Mouse (Mus musculus) adrenal gland, postnatal 36 days (tissue): ENCODE data around the gene 4930550C14Rik. TPM values are rescaled to one million over a fixed set of nuclear protein-coding genes. Genes with fewer than 3 reads are reported as not detected.
A peak's percentile ranks its signal among the peaks of the same experiment; 100 is the strongest.

Experiments used
- DNase-seq, 2 experiments: peaks; one replicate each; pipeline ENCODE4 v3.0.0; 2021; ENCODE audit warnings: mixed read lengths in 1 of 2
- microRNA-seq: library from miRNA; unstranded; fragments of <30 nt; microRNA quantifications from one replicate; pipeline ENCODE4 v1.2.0, GENCODE M21; 2021
- total RNA-seq, 2 experiments: library from RNA; stranded (reverse); gene quantifications; 2 replicates each; pipeline ENCODE4 v1.2.3; 2021

4930550C14Rik gene
- total RNA-seq, 2 experiments from 2014 or later, result 0.70 to 1.9 TPM

GRCm38 (mm10) chr9:53404050-53404752 lies 2.1 kb downstream of the 4930550C14Rik start:
- DNase-seq, result no peak

GRCm38 (mm10) chr9:53404753-53405722 lies 2.9 kb downstream of the 4930550C14Rik start:
- peak; percentile 87 to 92 for DNase-seq

GRCm38 (mm10) chr9:53408548-53408947 lies 6.4 kb downstream of the 4930550C14Rik start:
- no peak for DNase-seq

GRCm38 (mm10) chr9:53408953-53409361 lies 6.8 kb downstream of the 4930550C14Rik start:
- DNase-seq, result peak in 1 of 2 experiments; percentile 11

GRCm38 (mm10) chr9:53409427-53409826 lies 7.3 kb downstream of the 4930550C14Rik start:
- DNase-seq, result no peak

- no peak for DNase-seq
Observed at GRCm38 (mm10) chr9:53422133-53422896, 20.2 kb downstream of the 4930550C14Rik start.

- no peak for DNase-seq
Observed at GRCm38 (mm10) chr9:53426726-53427125, 24.6 kb downstream of the 4930550C14Rik start.

- DNase-seq, result no peak
Observed at GRCm38 (mm10) chr9:53427638-53428037, 25.5 kb downstream of the 4930550C14Rik start.

GRCm38 (mm10) chr9:53435830-53436570 lies 33.9 kb downstream of the 4930550C14Rik start:
- no peak for DNase-seq

- DNase-seq, result no peak
Observed at GRCm38 (mm10) chr9:53450609-53451008, 48.5 kb downstream of the 4930550C14Rik start.

- no peak for DNase-seq
Observed at GRCm38 (mm10) chr9:53452038-53452437, 49.9 kb downstream of the 4930550C14Rik start.

- DNase-seq, result no peak
Observed at GRCm38 (mm10) chr9:53472806-53473518, 70.8 kb downstream of the 4930550C14Rik start.

Small RNAs within 50 kb of the gene (microRNA-seq; reads per million reads assigned to microRNA genes)
- gene Mir130c, result not detected

Other genes starting within 250 kb of the 4930550C14Rik start
- 10 to 100 TPM; 19.2 to 21.1 TPM for gene Ddx10, start 154.3 kb upstream of the 4930550C14Rik start, total RNA-seq
- under 1 TPM; 0.07 to 0.13 TPM for gene Exph5, start 100.7 kb upstream of the 4930550C14Rik start, total RNA-seq
- gene Kdelc2, start 18.3 kb upstream of the 4930550C14Rik start, total RNA-seq, result 10 to 100 TPM; 10.9 to 11.8 TPM
- 10 to 100 TPM; 15.9 to 16.9 TPM for gene Atm, start 134.4 kb downstream of the 4930550C14Rik start, total RNA-seq
- 10 to 100 TPM; 11.5 to 11.7 TPM for gene Npat, start 134.7 kb downstream of the 4930550C14Rik start, total RNA-seq
- gene Acat1, start 208.1 kb downstream of the 4930550C14Rik start, total RNA-seq, result 100 to 1,000 TPM; 132 to 160 TPM